Mouse (Mus musculus): ENCODE measurements around the gene Ppp1r1b.

The Ppp1r1b gene

DNA sequence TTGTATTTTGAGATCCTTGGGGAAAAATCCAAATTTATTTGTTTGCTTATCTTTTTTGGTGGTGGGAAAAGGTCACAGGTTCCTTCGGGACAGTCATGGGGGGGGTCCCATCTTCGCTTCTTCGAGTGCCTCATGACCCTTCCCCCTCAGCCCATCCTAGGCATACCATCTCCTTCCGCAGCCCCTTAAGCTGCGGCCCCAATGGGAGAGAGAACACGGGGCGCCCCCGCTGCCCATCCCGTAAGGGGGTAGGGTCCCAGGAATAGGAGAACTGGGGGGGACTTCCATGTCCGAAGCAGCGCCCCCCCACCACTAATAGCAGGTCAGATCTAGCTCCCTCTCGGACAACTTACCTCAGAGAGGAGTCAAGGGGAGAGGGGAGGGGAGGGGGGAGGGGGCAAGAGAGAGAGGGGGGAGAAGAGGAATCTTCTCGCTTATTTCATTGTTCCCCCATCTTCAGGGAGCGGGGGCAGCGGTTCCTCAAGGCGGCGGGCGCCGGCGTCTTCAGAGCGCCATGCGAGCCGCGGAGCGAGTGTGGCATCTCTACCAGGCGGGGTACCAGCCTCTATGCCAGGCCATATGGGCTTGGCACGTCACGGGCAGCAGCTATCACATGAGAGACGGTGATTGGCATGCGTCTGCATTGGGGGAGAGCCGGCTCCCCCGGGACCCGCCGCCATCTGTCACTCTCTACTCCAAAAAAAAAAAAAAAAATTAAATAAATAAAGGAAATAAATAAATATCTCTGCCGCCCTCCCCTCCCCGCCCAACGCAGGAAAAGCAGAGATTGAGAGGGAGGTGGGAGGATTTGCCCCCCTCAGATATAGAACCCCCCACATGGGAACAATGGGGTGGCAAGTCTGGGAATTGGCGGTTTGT, 18.9 kb upstream of the Ppp1r1b start, which contains the start of gene Neurod2:
Neurod2 (minus strand) TSS at position 568 of the 879 bp plus-strand sequence.
- no peak for DNase-seq

DNA sequence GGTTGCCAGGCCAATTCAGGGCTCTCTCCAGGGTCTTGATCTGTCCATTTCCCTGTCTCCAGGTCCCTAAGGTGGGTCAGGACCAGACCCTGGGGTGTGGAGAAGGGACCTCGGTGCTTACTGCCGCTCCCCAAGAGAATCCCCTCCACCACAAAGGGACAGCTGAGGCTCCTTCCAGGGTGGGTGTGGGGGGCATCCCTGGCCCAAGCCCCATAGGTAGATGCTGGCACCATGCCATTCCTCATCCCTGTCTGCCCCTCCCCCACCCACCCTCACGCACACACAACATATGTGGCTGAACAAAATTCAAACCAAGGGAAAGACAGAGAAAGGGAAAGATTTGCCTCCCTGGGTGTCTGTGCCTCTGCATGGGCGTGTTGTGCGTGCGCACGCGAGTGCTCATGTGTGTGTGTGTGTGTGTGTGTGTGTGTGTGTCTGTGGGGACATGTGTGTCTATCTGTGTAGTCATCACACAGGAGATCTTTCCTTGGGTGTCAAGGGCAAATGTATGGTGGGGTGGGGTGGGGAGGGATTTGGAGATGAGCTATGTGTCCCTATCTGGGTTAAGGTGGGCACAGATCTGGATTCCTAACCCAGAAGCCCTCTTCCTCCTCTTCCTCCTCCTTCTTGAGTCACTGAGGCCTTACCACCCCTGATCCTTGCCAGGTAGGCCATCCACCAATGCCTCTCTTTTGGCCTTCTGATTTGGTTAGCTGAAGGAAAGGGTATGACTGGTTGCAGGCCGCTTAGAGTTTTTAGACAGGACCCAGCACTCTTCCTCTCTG, 18.1 kb upstream of the Ppp1r1b start:
- DNase-seq: no peak

DNA sequence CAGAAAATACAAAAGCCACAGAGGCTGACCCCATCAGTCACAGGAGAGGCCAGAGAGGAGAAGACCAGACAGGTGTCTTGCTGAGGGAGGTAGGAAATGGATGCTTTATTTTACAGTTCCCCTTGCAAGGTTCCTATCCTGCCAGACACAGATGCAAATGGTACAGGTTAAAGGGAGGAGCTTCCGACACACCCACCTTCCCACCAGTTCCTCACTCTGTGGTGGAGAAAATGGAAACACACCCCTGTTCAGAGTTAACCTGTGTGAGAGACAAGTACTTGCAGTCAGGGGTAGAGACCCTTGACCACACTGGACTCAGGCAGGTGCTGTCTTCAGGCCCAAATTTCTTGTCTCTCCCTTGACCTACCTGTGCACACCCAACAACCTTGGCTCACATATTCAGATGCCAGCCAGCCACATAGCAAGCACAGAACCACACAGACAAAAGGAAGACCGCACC, 17.4 kb upstream of the Ppp1r1b start:
- DNase-seq: no peak

DNA sequence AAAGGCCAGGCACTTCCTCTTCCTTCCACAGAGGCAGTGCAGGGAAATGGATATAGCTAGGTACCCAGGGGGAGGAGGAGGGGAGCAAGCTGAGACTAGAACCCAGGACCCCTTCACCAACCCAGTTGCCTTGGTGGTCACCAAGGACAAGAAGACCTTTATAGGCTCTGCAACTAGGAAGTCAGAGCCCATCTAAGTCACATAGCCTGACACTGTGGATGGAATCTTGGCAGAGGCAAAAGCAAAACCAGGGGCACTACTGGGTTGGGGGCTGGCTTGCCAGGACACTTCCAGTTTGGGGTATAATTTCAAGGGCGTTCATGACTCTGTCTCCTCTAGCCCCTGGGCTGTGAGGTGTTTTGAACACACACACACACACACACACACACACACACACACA, 16.8 kb upstream of the Ppp1r1b start:
- no peak for DNase-seq

DNA sequence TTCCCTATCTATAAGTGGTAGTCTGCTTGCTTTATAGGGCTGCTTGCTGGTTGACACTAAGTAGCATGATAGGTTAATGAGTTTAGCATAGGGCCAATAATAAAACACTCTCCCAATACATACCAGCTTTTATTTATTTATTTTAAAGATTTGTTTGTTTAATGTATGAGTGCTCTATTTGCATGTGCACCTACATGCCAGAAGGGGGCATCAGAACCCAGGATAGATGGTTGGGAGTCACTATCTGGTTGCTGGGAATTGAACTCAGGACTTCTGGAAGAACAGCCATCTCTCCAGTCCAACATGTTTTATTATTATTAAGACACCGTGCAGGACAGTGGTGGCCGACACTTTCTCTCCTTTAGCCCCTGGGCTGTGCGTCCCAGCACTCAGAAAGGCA, 16.0 kb upstream of the Ppp1r1b start:
- DNase-seq: no peak

DNA sequence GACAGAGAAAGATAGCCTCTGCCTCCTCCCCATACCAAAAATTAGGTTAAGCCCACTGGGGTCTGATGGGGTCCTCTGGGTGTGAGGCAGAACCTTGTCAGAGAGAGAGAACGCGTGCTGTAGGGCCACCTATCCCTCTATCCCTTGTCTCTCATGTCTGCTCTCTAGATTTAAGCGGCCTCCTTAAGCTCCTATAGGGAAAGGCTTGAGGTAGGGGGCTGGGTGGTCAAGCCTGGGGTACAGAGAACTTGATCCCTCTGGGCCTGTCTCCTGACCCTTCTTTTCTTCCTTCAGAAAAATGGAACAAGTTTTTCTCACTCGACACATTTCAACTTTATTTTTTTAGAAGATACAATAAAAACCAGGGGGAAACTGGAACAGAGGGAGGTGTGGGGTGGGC, 15.4 kb upstream of the Ppp1r1b start:
- no peak for DNase-seq

DNA sequence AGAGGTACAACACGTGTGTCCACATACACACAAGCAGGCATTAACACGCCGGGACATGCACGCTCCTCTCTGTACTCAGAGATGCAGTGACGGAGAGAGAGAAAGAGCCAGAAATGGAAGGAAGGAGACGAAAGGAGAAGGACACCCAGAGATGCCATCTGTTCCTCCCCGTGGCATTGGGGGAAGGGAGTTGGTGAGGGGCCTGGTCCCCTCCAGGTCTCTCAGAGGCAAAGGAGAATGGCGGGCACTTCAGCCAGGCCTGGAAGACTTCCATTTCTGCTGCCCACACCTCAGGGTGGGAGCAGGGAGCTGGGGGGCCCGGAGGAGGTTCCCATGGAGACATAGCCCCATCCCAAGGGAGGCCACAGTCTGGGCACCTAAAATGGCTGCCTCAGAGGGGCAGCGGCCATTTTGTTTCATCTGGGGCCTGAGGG, 14.9 kb upstream of the Ppp1r1b start:
- DNase-seq: no peak

DNA sequence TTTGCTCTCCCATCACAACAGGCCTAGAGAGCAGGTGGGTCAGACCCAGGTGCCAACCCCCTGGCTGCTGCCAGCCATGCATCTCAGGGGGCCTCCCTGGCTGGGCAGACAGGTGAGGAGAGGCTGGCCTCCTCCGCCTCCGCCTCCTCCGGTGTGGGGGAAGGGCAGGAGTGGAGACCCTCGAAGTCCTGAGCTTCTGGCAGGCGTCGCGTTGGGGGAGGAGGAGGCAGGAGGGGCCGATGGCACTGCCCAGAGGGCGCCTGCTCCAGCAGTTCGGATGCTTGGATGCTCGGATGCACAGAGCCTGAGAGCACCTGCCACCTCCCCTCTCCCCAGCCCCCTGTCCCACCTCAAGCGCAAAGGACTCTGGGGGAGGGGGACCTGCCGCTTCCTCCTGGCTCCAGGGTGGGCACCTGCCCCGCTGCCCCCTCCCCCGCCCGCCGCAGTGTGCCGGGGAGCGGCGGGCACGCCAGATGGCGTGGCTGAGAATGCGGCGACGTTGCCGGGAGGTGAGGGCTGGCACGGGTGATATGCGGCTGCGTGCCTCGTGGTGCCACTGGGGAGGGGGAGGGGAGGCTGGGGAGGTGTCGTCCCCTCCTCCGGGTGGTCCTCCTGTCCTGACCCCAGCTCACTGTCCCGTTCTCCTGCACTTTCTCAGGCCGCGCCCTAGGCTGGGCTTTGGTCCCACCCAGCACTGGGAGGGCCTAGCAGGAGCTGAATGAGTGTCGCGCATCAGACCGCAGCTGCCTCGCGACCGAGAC, 14.0 kb upstream of the Ppp1r1b start:
- DNase-seq: no peak

DNA sequence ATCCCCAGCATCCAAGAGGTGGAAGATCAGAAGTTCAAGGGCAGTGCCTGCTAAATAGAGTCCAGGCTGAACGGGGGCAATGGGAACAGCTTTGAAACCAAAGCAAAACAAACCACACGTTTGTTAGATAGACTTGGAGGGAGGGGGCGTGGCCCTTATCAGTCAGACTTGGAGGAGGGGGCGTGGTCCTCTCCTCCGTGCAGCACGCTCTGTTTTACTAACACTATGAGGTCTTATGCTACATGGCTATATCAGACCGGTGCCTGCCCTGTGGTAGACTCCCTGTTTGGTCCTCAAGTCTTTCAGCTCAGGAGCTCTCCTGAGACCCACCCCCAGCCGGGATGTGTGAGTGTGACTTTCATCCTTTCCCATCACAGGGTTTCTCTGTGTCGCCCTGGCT, 13.0 kb upstream of the Ppp1r1b start:
- DNase-seq: no peak

DNA sequence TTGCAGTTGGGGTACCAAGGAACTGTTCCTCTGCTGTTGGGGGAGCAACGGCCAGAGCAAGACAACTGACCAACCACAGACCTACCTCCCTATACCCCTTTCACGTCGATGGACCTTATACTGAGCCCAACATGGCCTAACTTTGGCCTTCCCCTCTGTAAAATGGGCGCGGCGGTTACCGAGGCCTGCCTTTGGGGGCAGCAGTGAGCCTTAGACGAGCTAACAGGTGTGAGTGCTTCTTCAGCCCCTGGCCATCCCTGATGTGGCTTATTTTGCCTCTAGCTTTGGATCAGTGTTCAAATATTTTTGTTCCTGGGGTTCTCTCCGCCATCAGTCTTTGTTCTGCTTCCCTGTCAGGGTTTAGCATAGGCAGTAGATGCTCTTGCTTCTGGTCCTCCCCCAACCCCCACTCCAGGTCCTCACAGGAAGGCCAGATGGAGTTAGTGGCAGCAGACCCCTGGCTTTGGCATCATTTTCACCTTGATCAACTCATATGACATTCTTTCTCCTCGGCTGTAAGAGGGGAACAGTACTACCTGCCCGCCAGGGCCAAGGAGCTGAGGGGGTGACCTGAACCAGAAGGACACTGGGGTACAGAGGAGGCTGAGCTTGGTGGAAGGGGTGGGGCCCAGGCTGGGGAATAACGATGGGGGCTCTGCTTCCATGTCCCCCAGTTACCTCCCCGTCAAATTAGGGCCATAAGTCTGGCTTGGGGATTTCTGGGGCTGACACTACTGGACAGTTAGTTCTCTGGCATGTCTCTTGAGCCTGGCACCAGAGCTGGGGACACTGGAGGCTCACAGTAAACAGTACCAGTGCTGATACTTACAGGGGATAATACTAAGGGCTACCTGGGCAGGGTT, 11.7 kb upstream of the Ppp1r1b start:
- DNase-seq: no peak

DNA sequence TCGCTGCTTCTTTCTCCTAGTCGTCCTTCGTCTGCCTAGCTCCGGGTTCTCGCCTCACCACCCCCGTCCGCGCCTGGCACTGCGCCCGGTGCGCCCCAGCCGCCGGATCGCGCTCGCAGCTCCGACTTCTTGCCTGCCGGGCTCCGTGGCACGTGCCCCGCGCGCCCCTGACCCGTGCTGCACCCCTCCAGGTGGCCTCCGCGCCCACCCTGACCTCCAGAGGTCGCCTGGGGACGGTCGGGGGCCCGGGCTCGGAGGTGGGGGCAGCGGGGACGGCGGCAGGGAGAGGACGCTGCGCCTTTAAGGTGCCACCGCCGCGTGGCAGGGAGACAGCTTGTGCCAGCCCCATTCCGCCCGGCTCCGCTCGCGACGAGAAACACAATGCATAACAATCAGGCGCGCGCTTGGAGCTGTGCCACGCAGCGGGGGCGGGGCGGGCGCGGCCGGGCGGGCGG, 9.7 kb upstream of the Ppp1r1b start:
- peak; percentile 74 for DNase-seq

DNA sequence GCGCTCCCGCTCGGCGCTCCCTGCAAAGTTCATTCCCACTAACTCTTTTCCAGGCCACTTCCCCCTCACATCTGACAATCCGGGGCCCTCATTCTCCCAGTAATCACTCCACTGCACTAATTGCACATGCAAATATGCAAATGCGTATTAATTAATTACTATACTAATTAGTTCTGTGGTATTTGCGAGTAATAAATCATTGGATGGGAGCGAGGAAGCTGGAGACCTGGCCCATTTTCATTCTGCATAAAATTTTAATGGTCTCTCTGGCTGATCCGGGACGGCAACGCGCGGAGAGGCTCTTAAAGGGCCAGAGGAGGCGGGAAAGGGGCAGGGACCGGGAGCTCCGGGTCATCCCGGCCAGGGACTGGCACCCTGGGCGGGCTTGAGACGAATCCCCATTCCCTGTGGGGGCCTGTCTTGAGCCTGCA, 9.1 kb upstream of the Ppp1r1b start:
- DNase-seq: no peak

DNA sequence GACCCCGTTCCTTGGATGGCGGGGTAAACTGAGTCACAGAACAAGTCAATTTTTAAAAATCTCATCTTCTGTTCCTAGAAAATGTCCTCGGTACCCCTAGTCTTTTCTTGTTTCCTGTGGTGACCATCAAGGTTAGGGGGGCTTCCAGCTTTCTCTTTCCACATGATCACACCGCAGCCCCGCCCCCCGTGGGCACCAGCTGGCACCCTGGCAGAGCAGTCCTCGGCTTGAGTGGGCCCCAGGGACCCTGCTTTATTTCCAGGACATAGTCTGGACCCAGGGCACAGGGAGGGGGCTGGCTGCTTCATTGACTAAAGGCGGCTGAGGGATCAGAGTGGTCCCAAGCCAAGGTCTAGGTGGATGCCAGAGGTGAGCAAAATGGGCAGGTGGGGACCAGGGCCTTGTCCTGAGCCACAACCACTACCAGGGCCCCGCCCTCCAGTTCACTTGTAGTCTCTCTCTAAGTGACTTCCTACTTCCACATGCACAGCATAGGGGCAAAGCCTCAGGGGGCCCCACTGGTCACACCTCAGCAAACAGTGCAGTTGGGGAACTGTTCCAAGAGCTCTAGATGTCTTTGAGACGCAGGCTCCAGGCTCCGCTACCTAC, 8.4 kb upstream of the Ppp1r1b start:
- no peak for DNase-seq

DNA sequence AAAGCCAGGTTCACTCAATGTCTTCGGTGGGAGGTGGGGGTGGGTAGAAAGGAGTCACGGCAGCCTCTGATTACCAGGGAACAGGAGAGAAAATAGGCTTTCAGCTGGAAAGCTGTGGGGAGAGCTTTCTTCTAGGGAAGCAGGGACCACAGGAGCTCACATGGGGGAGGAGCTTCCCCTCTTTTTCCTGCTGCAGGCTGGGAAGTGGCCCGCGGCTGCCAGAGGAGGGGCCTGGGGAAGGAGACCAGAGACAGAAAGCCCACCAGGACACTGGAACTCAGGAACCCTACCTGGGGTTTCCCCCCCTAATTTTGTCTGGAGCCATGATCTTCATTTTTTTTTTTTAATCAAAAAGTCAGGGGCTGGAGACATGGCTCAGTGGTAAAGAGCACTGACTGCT, 7.6 kb upstream of the Ppp1r1b start:
- DNase-seq: no peak

DNA sequence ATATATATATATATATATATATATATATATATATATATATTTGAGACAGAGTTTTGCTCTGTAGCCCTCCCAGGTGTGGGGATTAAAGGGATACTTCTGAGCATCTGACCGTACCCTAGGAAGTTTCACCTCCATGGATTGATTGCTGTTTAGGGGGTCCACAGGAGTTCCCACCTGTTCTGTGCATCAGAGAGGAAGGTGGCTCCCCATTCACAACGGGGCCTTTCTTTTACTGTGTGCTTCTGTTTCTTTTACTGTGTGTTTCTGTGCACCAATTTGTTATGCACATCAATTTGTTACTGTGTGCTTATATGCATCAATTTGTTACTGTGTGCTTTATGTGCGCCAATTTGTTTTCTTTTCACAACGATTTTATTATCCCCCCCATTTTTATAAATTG, 7.0 kb upstream of the Ppp1r1b start:
- DNase-seq: no peak

DNA sequence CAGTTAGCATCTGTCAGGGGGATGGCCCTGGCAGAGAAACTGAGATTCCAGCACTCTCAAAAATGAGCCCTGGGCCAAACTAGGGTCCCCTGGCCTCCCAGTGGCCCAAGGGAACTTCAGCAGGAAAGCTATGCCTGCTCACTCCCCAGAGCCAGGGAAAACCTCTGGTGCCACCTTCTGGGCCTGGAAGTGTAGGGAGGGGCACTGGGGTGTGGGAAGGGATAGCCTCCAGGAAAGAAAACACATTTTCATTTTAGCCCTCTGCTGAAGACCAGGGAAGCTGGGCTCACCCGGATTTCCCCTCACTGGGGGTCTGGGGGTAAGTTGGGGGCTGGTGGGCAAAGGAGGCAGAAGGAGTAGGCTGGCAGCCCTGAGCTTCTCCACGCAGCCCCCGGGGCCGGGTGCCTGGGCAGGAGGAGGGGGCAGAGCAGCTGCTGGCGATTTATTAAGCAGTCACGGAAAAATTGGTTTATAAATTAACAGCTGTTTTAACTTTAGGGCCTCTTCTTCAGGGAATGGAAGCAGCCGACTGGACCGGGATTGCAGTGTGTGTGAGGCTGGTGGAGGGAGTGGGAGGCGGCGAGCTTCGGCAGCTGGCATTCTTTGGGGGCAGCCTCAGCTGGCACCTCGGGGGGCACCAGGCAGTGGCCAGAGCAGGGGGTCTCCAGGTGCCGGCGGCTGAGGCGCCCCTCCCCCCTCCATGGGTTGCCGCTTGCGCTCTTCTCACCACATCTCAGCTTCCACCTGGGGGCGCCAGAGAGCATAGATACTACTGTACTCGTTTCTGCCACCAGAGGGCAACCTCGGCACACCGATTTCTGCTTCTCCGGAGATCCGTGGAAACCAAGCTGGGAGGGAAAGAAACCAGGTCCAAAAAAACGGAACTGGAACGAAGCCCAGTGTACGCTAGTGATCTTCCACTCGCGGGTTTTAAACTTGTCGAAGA, 5.9 kb upstream of the Ppp1r1b start:
- peak; percentile 95 for DNase-seq

DNA sequence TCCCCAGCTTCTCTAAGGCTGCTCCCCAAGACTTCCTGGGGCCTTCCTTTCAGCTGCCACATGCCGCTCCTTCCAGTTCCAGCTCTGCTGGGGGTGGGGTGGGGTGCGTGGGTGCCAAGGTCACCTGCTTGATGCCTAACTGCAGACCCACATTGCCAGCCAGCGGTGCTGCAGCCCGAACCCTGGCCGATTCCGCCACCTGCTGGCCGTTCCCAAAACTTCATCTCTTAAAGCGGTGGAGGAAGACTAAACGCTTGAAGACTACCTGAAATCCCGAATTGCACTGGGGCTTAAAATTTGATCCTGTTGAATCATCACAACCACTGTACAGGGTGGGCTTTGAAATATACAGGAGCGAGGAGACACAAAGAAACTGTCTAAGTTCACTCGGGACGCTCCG, 3.0 kb upstream of the Ppp1r1b start:
- DNase-seq: peak; percentile 87

DNA sequence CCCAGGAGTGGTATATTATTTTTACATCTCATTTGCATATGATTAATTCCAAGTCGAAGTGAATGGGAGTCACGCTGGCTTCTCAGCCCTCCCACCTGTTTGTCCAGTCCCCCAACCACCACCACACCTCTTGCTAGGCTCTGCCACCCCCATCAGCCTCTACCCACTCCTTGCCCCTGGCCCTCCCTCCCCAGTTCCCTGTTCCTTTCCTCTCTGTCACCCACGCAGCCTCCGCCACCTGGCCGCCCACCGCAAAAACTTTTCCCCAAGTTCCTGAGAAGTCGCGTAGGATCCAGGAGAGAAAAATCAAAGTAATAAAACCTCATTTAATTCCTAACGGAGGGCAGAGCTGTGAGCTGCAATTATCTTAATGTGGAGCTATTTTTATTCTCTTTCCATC, 2.0 kb upstream of the Ppp1r1b start:
- no peak for DNase-seq

DNA sequence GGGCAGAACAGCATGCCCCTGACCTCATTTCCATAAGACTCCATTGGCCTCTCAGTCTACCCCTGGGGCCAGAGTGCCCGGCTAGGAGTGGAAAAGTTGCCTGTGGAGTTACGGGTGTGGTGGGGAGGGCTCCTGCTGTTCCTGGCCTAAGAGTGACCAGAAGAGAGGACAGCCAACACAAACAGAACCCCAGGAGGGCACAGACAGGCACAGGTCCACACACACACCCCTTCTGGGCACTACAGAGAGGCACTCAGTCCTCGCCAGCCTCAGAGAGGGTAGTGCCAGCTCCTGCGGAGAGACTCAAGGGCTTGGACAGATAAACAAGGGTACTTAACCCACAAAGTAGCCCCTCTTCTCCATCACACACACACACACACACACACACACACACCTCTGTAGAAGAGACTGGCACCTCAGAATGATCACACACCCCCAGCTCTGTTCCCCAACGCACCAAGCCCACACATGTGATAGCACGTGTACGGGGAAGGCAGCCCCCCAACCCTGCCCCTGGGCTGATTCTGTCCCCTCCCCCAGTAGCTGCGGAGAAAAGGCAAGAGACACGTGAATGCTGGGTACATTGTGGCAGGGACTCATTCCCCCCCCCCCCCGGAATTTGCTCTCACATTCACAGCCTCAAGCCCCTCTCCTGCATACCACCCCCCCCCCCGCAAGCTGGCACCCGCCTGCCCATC, 670 bp upstream of the Ppp1r1b start:
- peak; percentile 40 for DNase-seq

DNA sequence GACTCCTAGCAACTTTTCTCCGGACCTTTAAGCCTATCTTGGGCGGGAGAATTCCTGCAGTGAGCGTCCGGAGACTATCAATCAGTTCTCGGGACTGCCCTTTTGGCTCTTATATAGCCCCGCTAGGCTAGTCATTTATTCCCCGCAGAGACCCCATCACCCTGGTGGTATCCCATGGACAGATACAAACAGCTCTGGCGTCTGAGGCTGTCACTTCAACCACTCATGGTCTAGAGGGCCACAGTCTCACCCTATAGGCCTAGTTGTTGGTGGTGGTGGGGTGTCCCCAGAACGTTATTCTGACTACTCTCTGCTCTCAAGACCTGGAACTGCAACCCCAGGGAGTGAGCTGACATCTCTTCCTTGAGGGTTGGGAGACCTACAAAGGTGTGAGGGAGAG, 1.1 kb downstream of the Ppp1r1b start:
- DNase-seq: no peak
